Mouse (Mus musculus): ENCODE measurements around the gene Gm42372. TPM values are rescaled to one million over a fixed set of nuclear protein-coding genes. Genes with fewer than 3 reads are reported as not detected.

Gm42372 gene
- polyA plus RNA-seq, 1 experiment from 2014 or later = not detected

DNA sequence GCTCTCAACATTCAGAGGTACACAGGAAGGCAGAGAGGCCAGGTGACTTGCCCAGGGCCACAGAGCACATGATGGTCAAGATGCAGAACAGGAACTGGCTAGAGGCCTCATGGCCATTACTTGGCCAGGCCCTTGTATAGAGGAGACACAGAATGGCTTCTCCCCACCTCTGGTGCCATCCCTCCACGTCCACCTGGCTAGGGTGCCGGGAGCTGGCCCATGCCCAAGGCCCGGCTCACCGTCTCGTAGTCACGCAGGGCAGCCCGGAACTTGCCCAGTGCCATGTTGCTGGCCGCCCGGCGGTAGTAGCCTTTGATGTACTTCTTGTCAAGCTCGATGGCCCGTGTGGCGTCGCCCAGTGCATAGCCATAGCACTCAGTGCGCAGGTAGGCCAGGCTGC, 39.3 kb downstream of the Gm42372 start:
- Histone ChIP-seq H3K9me3 (ENCODE audit: low read length) (no peaks in the 10 kb centered on the region), H3K27me3 (ENCODE audit: insufficient read depth, low read length) (no peaks in the 10 kb centered on the region), H3K27ac (ENCODE audit: low read depth) (no peak overlapping the region), H3K4me1 (ENCODE audit: insufficient read depth) (peaks cover 56% of the 10 kb centered on the region), H3K4me2 (ENCODE audit: low read depth, low read length) (no peak overlapping the region), H3K4me3 (ENCODE audit: low read depth, low read length) (no peak overlapping the region), H3K36me3 (replicated peaks; ENCODE audit: insufficient read depth, low read length) (peaks cover 38% of the 10 kb centered on the region), H3K9ac (replicated peaks) (no peak overlapping the region)
- 96% methylated on average over 15 of the region's 15 CpGs for WGBS (ENCODE audit: insufficient replicate concordance)
- ATAC-seq (no peak), DNase-seq (no peak)
- TF ChIP-seq EP300 (IDR thresholded peaks at IDR 0.05; ENCODE audit: low read depth) (no peak), CTCF (IDR thresholded peaks at IDR 0.05; ENCODE audit: low read depth) (no peak)

DNA sequence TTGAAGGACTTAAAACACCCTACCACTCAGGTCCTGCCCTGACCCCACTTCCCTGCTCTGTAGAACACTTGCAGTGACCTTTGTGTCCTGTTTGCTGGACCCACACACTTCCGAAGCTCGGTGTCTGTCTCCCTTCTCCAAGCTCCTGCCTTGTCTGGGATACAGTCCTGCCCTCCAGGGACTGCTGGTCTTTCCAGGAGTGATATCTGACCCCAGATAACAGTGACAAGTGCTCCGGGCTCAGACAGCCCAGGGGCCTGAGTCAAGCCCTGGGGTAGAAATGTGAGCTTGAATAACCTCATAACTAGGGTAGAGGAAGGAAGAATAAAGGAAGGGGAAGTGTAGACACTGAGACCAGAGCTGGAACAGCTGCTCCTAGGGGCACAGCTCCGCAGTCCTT, 40.8 kb downstream of the Gm42372 start:
- peak overlapping the region; percentile 26; the same call in 1 of the 2 replicates for H3K4me2 ChIP-seq (ENCODE audit: low read depth, low read length)
- no peak for ATAC-seq
- WGBS (ENCODE audit: insufficient replicate concordance) = 36% methylated on average over 4 of the region's 4 CpGs
- H3K9ac ChIP-seq (replicated peaks) = peak overlapping the region; percentile 42; the same call in 1 of the 2 replicates
- peaks cover 53% of the 10 kb centered on the region for H3K4me1 ChIP-seq (ENCODE audit: insufficient read depth)
- DNase-seq = no peak
- no peak for TF ChIP-seq EP300 (IDR thresholded peaks at IDR 0.05; ENCODE audit: low read depth)
- H3K27ac ChIP-seq (ENCODE audit: low read depth) = peak overlapping the region; percentile 76
- H3K36me3 ChIP-seq (replicated peaks; ENCODE audit: insufficient read depth, low read length) = peaks cover 33% of the 10 kb centered on the region
- H3K4me3 ChIP-seq (ENCODE audit: low read depth, low read length) = no peak overlapping the region
- no peaks in the 10 kb centered on the region for H3K27me3 ChIP-seq (ENCODE audit: insufficient read depth, low read length)
- no peaks in the 10 kb centered on the region for H3K9me3 ChIP-seq (ENCODE audit: low read length)

DNA sequence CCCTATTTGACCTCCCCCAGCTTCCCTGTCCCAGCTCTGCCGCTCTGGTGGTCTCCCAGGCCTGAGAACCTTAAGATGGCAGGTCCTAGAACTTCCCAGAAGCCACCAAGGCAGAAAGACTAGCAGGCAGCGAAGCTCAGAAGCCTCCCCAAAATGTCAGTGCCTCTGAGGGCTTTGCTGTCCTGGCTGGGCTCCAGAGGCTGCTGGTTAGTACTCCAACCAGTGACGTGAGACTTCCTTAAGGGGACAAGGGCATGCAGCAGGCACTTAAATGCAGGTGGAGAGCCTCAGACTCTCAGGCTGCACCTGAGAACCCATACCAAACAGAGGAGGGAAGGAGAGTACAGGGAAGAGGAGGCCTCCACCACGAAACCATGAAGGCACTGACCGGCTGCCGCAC, 41.3 kb downstream of the Gm42372 start:
- DNase-seq (no peak), ATAC-seq (no peak)
- TF ChIP-seq CTCF (IDR thresholded peaks at IDR 0.05; ENCODE audit: low read depth) = no peak
- no peak for TF ChIP-seq EP300 (IDR thresholded peaks at IDR 0.05; ENCODE audit: low read depth)
- Histone ChIP-seq H3K4me2 (ENCODE audit: low read depth, low read length) (peak overlapping the region; percentile 84), H3K4me3 (ENCODE audit: low read depth, low read length) (no peak overlapping the region), H3K27me3 (ENCODE audit: insufficient read depth, low read length) (no peaks in the 10 kb centered on the region), H3K9ac (replicated peaks) (peak overlapping the region; percentile 42), H3K27ac (ENCODE audit: low read depth) (peak overlapping the region; percentile 76), H3K9me3 (ENCODE audit: low read length) (no peaks in the 10 kb centered on the region), H3K4me1 (ENCODE audit: insufficient read depth) (peaks cover 53% of the 10 kb centered on the region), H3K36me3 (replicated peaks; ENCODE audit: insufficient read depth, low read length) (peaks cover 32% of the 10 kb centered on the region)
- WGBS (ENCODE audit: insufficient replicate concordance) = 58% methylated on average over 6 of the region's 6 CpGs

DNA sequence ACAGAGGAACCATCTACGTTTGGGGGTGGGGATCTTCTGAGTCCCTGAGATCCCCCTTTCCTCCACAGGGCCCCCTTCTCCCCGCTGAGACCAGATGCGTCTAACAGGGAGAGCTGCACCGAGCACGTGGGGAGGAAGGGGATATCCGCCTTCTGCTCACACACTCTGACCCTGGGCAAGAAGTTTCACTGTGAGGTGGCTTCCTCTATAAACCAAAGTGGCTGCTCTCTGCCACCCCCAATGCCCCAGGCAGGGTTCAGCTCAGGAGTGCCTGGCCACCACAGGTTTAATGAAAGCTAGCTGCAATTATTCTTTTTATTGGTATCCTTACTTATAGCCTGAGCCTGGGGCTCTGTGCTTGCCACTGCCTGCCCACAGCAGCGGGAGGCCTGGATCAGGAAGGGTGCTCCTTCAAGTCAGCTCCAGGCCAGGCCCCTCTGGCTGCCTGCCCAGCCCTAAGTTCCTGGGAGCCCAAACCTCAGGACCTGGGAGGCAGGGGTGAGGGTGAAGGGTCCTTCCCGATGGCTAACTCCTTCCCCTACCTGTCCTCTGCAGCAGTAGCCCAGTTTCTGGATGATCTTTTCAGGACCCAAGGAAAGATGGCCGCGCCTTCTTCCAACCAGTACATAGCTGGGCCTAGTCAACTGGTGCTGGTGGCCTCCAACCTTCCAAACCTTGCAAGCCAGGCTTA, 42.1 kb downstream of the Gm42372 start:
- H3K4me1 ChIP-seq (ENCODE audit: insufficient read depth) = peaks cover 53% of the 10 kb centered on the region
- peak overlapping the region; percentile 84 for H3K4me2 ChIP-seq (ENCODE audit: low read depth, low read length)
- peak overlapping the region; percentile 76 for H3K27ac ChIP-seq (ENCODE audit: low read depth)
- no peak for TF ChIP-seq EP300 (IDR thresholded peaks at IDR 0.05; ENCODE audit: low read depth)
- ATAC-seq (no peak), DNase-seq (no peak)
- no peak overlapping the region for H3K4me3 ChIP-seq (ENCODE audit: low read depth, low read length)
- H3K27me3 ChIP-seq (ENCODE audit: insufficient read depth, low read length) = no peaks in the 10 kb centered on the region
- H3K9ac ChIP-seq (replicated peaks) = peak overlapping the region; percentile 42
- H3K9me3 ChIP-seq (ENCODE audit: low read length) = no peaks in the 10 kb centered on the region
- WGBS (ENCODE audit: insufficient replicate concordance) = 45% methylated on average over 9 of the region's 10 CpGs
- H3K36me3 ChIP-seq (replicated peaks; ENCODE audit: insufficient read depth, low read length) = peaks cover 23% of the 10 kb centered on the region

DNA sequence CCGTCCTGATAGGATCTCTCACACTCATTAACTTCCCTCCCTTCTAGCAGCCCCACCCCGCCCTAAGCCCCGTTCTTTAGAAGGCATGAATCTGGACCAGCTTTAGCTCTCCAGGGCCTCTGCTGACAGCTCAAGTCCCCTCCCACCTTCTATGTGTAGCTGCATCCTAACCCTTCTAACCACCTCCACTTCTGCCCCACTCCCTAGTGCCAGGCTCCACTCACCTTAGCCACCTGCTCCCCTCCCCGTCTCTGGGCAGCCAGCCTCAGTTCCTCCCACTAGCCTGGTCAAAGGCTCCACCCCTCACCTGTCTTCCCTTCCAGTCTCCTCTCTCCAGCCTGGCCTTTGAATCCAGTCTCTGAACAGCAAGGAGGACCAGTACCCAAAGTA, 42.6 kb downstream of the Gm42372 start:
- WGBS (ENCODE audit: insufficient replicate concordance) = 30% methylated on average over 4 of the region's 4 CpGs
- Histone ChIP-seq H3K4me1 (ENCODE audit: insufficient read depth) (peaks cover 53% of the 10 kb centered on the region), H3K36me3 (replicated peaks; ENCODE audit: insufficient read depth, low read length) (peaks cover 20% of the 10 kb centered on the region), H3K4me2 (ENCODE audit: low read depth, low read length) (peak overlapping the region; percentile 84), H3K9ac (replicated peaks) (peak overlapping the region; percentile 21; the same call in 1 of the 2 replicates), H3K27ac (ENCODE audit: low read depth) (peak overlapping the region; percentile 76), H3K9me3 (ENCODE audit: low read length) (no peaks in the 10 kb centered on the region), H3K4me3 (ENCODE audit: low read depth, low read length) (no peak overlapping the region), H3K27me3 (ENCODE audit: insufficient read depth, low read length) (no peaks in the 10 kb centered on the region)
- DNase-seq (no peak), ATAC-seq (no peak)
- no peak for TF ChIP-seq EP300 (IDR thresholded peaks at IDR 0.05; ENCODE audit: low read depth)
- no peak for TF ChIP-seq CTCF (IDR thresholded peaks at IDR 0.05; ENCODE audit: low read depth)

DNA sequence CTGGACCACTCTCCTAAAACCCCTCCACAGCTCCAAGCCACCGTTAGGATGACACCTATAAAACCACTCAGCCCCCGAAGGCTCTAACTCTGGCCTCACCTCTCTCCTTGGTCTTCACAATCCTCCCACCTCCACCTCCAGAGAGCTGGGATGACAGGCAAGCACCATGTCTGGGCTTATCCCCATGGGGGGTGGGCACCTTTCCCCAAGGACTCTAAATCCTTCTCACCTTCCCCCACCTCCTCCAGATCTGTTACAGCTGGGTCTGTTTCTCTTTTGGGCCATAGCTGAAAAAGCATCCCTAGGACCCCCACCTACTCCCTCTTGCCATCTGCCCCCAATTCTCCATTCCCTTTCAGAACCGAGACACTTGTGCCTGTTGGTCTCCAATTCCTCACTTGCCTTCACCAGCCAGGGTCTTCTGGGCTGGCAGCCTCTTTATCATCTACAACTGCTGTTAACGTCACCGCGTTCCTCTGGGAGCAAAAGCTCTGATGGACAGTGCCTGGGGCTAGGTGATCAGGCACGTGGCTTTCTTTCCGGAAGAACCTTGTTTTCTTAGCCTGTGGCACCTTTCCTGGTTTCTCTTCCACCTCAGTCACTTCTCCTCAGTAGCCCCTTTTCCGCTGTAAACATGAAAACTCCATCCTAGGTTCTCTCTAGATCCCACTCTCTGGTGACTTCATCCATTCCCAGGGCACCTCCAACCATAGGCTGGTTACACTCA, 43.2 kb downstream of the Gm42372 start:
- DNase-seq (no peak), ATAC-seq (no peak)
- H3K27me3 ChIP-seq (ENCODE audit: insufficient read depth, low read length) = no peaks in the 10 kb centered on the region
- 0 out of 2 replicates have a peak overlapping the region, but pooled peaks have one; percentile 8 for H3K27ac ChIP-seq (ENCODE audit: low read depth)
- TF ChIP-seq CTCF (IDR thresholded peaks at IDR 0.05; ENCODE audit: low read depth) (no peak), EP300 (IDR thresholded peaks at IDR 0.05; ENCODE audit: low read depth) (no peak)
- peak overlapping the region; percentile 92 for H3K4me3 ChIP-seq (ENCODE audit: low read depth, low read length)
- 51% methylated on average over 9 of the region's 9 CpGs for WGBS (ENCODE audit: insufficient replicate concordance)
- H3K4me2 ChIP-seq (ENCODE audit: low read depth, low read length) = peak overlapping the region; percentile 84
- peaks cover 49% of the 10 kb centered on the region for H3K4me1 ChIP-seq (ENCODE audit: insufficient read depth)
- peaks cover 17% of the 10 kb centered on the region for H3K36me3 ChIP-seq (replicated peaks; ENCODE audit: insufficient read depth, low read length)
- H3K9me3 ChIP-seq (ENCODE audit: low read length) = no peaks in the 10 kb centered on the region
- H3K9ac ChIP-seq (replicated peaks) = peak overlapping the region; percentile 85
